In genomic region chr9:108093586-108093985, GRCm38 (mm10) we compare ENCODE assay signal across 8 mouse cellular contexts. TPM values are rescaled to one million over a fixed set of nuclear protein-coding genes. Genes with fewer than 3 reads are reported as not detected.
A peak's percentile ranks its signal among the peaks of the same experiment; 100 is the strongest.
DNase-seq lines count a peak whose midpoint lies in the region; ATAC-seq lines count a peak whose summit lies in the region.

No protein-coding gene starts in this region.

- H3K9ac ChIP-seq in liver, embryonic 13.5 days = peak overlapping the region; percentile 98

- H3K4me3 ChIP-seq in erythroblast, embryonic 14.5 days (replicated peaks) = peak overlapping the region; percentile 86
- H3K4me3 ChIP-seq in forebrain, embryonic 10.5 days = peak overlapping the region; percentile 79
- peak overlapping the region; percentile 95 for H3K4me3 ChIP-seq in liver, embryonic 13.5 days (replicated peaks)

- DNase-seq in 3T3-L1 (ENCODE audit: low read depth, low spot score) = peak; percentile 24
- no peak for DNase-seq in forebrain, embryonic 10.5 days (ENCODE audit: extremely low spot score, low spot score)
- no peak for DNase-seq in liver, embryonic 13.5 days
- no peak for DNase-seq in frontal cortex, postnatal 25 days (ENCODE audit: low spot score in 2 of 2)
- no peak for DNase-seq in left cerebral cortex, postnatal 25 days (ENCODE audit: low spot score in 2 of 2)
- DNase-seq in right cerebral cortex, adult 18-20 months = no peak

- 80% methylated on average over 10 of the region's 10 CpGs for WGBS in forebrain, embryonic 10.5 days
- WGBS in liver, embryonic 13.5 days (ENCODE audit: insufficient replicate concordance) = 55% methylated on average over 10 of the region's 10 CpGs

- no peak for ATAC-seq in erythroblast, adult 5-6 weeks (replicated peaks; ENCODE audit: low FRiP score, poor library complexity, severe bottlenecking)
- ATAC-seq in liver, embryonic 13.5 days (ENCODE audit: low read depth) = no peak

- H3K27ac ChIP-seq in forebrain, embryonic 10.5 days = peak overlapping the region; percentile 88
- H3K27ac ChIP-seq in liver, embryonic 13.5 days = peak overlapping the region; percentile 100

- H3K9me3 ChIP-seq in erythroblast, embryonic 14.5 days (ENCODE audit: control insufficient read depth, low read length) = no peaks in the 10 kb centered on the region
- no peaks in the 10 kb centered on the region for H3K9me3 ChIP-seq in forebrain, embryonic 10.5 days
- H3K9me3 ChIP-seq in liver, embryonic 13.5 days (replicated peaks) = no peaks in the 10 kb centered on the region

- peaks cover 85% of the 10 kb centered on the region for H3K4me1 ChIP-seq in erythroblast, embryonic 14.5 days (ENCODE audit: control insufficient read depth)
- H3K4me1 ChIP-seq in forebrain, embryonic 10.5 days = peaks cover 38% of the 10 kb centered on the region
- peaks cover 68% of the 10 kb centered on the region for H3K4me1 ChIP-seq in liver, embryonic 13.5 days (replicated peaks)

- H3K27me3 ChIP-seq in erythroblast, embryonic 14.5 days (ENCODE audit: control insufficient read depth) = no peaks in the 10 kb centered on the region; the same call in 1 of the 2 replicates
- no peaks in the 10 kb centered on the region for H3K27me3 ChIP-seq in forebrain, embryonic 10.5 days (ENCODE audit: poor library complexity, severe bottlenecking)
- H3K27me3 ChIP-seq in liver, embryonic 13.5 days = no peaks in the 10 kb centered on the region

- intact Hi-C loops in left cerebral cortex, postnatal 25 days (cut with DNase I) = no loop called here

- H3K4me2 ChIP-seq in liver, embryonic 13.5 days = peak overlapping the region; percentile 92

- peaks cover 86% of the 10 kb centered on the region for H3K36me3 ChIP-seq in erythroblast, embryonic 14.5 days (ENCODE audit: control insufficient read depth)
- peaks cover 44% of the 10 kb centered on the region for H3K36me3 ChIP-seq in forebrain, embryonic 10.5 days (replicated peaks)
- peaks cover 58% of the 10 kb centered on the region for H3K36me3 ChIP-seq in liver, embryonic 13.5 days

RNA-seq across cellular contexts. Expression of gene Apeh, which starts 0.8 kb away (rescaled TPM):
- polyA plus RNA-seq in erythroblast, embryonic 14.5 days (2012) = 47.5 and 65.3 TPM in 2 replicates
- 123 and 182 TPM in 2 replicates for total RNA-seq in erythroblast, adult 5-6 weeks (2015; ENCODE audit: low replicate concordance)
- total RNA-seq in erythroblast, adult 5-6 weeks (2017; ENCODE audit: low replicate concordance) = 219 and 268 TPM in 2 replicates
- 74.1 and 79.4 TPM in 2 replicates for polyA plus RNA-seq in forebrain, embryonic 10.5 days (2016; fragmentation: Nextera tagmentation; extraction: Ambion mirVana)
- 176 and 195 TPM in 2 replicates for polyA plus RNA-seq in liver, embryonic 13.5 days (2015; fragmentation: Nextera tagmentation; extraction: Ambion mirVana)
- total RNA-seq in left cerebral cortex, postnatal 25 days (2021) = 10 to 100 TPM; 29.8 to 36.9 TPM

RNA-seq across cellular contexts. Expression of gene Rnf123, which starts 10.4 kb away (rescaled TPM):
- polyA plus RNA-seq in erythroblast, embryonic 14.5 days (2012) = 107 and 276 TPM in 2 replicates
- total RNA-seq in erythroblast, adult 5-6 weeks (2015; ENCODE audit: low replicate concordance) = 734 and 842 TPM in 2 replicates
- 498 and 626 TPM in 2 replicates for total RNA-seq in erythroblast, adult 5-6 weeks (2017; ENCODE audit: low replicate concordance)
- 32.8 and 36.2 TPM in 2 replicates for polyA plus RNA-seq in forebrain, embryonic 10.5 days (2016; fragmentation: Nextera tagmentation; extraction: Ambion mirVana)
- polyA plus RNA-seq in liver, embryonic 13.5 days (2015; fragmentation: Nextera tagmentation; extraction: Ambion mirVana) = 80.8 and 88.0 TPM in 2 replicates
- total RNA-seq in left cerebral cortex, postnatal 25 days (2021) = 10 to 100 TPM; 81.9 to 88.7 TPM

RNA-seq across cellular contexts. Expression of gene Mst1, which starts 13.3 kb away (rescaled TPM):
- polyA plus RNA-seq in erythroblast, embryonic 14.5 days (2012) = 2.4 and 2.6 TPM in 2 replicates
- 33.0 and 48.8 TPM in 2 replicates for total RNA-seq in erythroblast, adult 5-6 weeks (2015; ENCODE audit: low replicate concordance)
- total RNA-seq in erythroblast, adult 5-6 weeks (2017; ENCODE audit: low replicate concordance) = 6.6 and 13.4 TPM in 2 replicates
- polyA plus RNA-seq in forebrain, embryonic 10.5 days (2016; fragmentation: Nextera tagmentation; extraction: Ambion mirVana) = 0.73 and 0.81 TPM in 2 replicates
- 15.5 and 18.6 TPM in 2 replicates for polyA plus RNA-seq in liver, embryonic 13.5 days (2015; fragmentation: Nextera tagmentation; extraction: Ambion mirVana)
- total RNA-seq in left cerebral cortex, postnatal 25 days (2021) = not detected

RNA-seq across cellular contexts. Expression of gene Amigo3, which starts 40.6 kb away (rescaled TPM):
- polyA plus RNA-seq in erythroblast, embryonic 14.5 days (2012) = 0.01 and 0.08 TPM in 2 replicates
- total RNA-seq in erythroblast, adult 5-6 weeks (2015; ENCODE audit: low replicate concordance) = 0.77 TPM in 1 of 2 replicates, not detected in the other
- 2.3 and 2.8 TPM in 2 replicates for total RNA-seq in erythroblast, adult 5-6 weeks (2017; ENCODE audit: low replicate concordance)
- polyA plus RNA-seq in forebrain, embryonic 10.5 days (2016; fragmentation: Nextera tagmentation; extraction: Ambion mirVana) = 2.3 and 3.4 TPM in 2 replicates
- 1.2 and 1.4 TPM in 2 replicates for polyA plus RNA-seq in liver, embryonic 13.5 days (2015; fragmentation: Nextera tagmentation; extraction: Ambion mirVana)
- total RNA-seq in left cerebral cortex, postnatal 25 days (2021) = 1 to 10 TPM; 1.7 to 2.2 TPM

RNA-seq across cellular contexts. Expression of gene Gmppb, which starts 44.5 kb away (rescaled TPM):
- 0.32 and 0.61 TPM in 2 replicates for polyA plus RNA-seq in erythroblast, embryonic 14.5 days (2012)
- total RNA-seq in erythroblast, adult 5-6 weeks (2015; ENCODE audit: low replicate concordance) = 4.8 and 5.6 TPM in 2 replicates
- total RNA-seq in erythroblast, adult 5-6 weeks (2017; ENCODE audit: low replicate concordance) = 4.1 and 7.8 TPM in 2 replicates
- polyA plus RNA-seq in forebrain, embryonic 10.5 days (2016; fragmentation: Nextera tagmentation; extraction: Ambion mirVana) = 25.5 and 27.9 TPM in 2 replicates
- polyA plus RNA-seq in liver, embryonic 13.5 days (2015; fragmentation: Nextera tagmentation; extraction: Ambion mirVana) = 21.0 TPM in 2 replicates
- total RNA-seq in left cerebral cortex, postnatal 25 days (2021) = 10 to 100 TPM; 16.7 to 17.5 TPM
